Mouse (Mus musculus) ES-Bruce4 (cell line): ENCODE results near the gene Msi2.

Experiments used
- CTCF ChIP-seq: IDR thresholded peaks from one replicate; pipeline ENCODE4 v1.8.1; 2011; ENCODE audit warnings: low read depth, low read length
- EP300 ChIP-seq: IDR thresholded peaks from 2 replicates; pipeline ENCODE4 v1.6.1; 2011; ENCODE audit warnings: low read depth, low read length; ENCODE audit not compliant: insufficient read depth
- POLR2A ChIP-seq: IDR thresholded peaks from one replicate; pipeline ENCODE4 v1.8.1; 2011; ENCODE audit warnings: low read length; ENCODE audit not compliant: insufficient read depth

DNA sequence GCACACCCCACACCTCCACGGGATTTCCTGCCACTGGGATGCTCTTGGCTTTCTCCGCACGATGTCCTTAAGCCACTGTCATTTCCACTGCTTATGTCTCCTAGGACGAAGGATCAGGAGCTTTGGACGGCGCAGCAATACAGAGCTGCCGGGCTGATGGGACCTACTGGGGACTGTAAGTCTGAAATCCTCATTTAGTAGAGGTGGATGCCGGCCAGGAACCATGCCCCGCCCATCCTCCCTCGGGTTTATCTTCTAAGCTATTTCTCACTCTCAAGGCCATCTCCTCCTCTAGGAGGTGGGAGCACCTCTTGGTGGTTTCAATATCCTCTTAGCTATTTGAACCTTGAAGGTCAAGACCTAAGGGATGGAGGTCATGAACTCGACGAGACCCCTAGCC lies 362.3 kb downstream of the Msi2 start:
- TF ChIP-seq CTCF (no peak), POLR2A (no peak), EP300 (no peak)
